Mouse (Mus musculus) ES-E14 (cell line): ENCODE data around the gene Gsg1.

ENCODE experiments used
- CHD2 ChIP-seq: IDR thresholded peaks from 2 replicates; pipeline ENCODE4 v1.6.1; 2014; ENCODE audit warnings: mild to moderate bottlenecking, low read depth, low read length, inconsistent platforms
- HCFC1 ChIP-seq: IDR thresholded peaks from 2 replicates; pipeline ENCODE4 v1.6.1; 2012; ENCODE audit warnings: low read length, inconsistent platforms, borderline replicate concordance; ENCODE audit not compliant: insufficient read depth
- MAFK ChIP-seq: IDR thresholded peaks from 2 replicates; pipeline ENCODE4 v1.6.1; 2014; ENCODE audit warnings: mild to moderate bottlenecking, low read depth, low read length, inconsistent platforms; ENCODE audit not compliant: insufficient read depth
- ZC3H11A ChIP-seq: IDR thresholded peaks from 2 replicates; pipeline ENCODE4 v1.6.1; 2012; ENCODE audit warnings: low read depth, mild to moderate bottlenecking, inconsistent platforms, low read length, borderline replicate concordance
- ZNF384 ChIP-seq: IDR thresholded peaks from 2 replicates; pipeline ENCODE4 v1.6.1; 2012; ENCODE audit warnings: low read depth, low read length, inconsistent platforms

- TF ChIP-seq ZC3H11A (no peak), MAFK (no peak), HCFC1 (no peak), CHD2 (no peak), ZNF384 (no peak)
These were observed 21.1 kb upstream of the Gsg1 start for GRCm38 (mm10) chr6:135275231-135275630.
